Mouse (Mus musculus) hindbrain, embryonic 13.5 days (tissue): ENCODE data around the gene Opn1mw. TPM values are rescaled to one million over a fixed set of nuclear protein-coding genes. Genes with fewer than 3 reads are reported as not detected.

Experiments
- ATAC-seq: fragments of 200-750 bp; cut with Nextera tagmentation; 2 replicates; pipeline ENCODE4 v1.8.0; 2017; ENCODE audit warnings: moderate TSS enrichment; ENCODE audit not compliant: low FRiP score
- H3K27ac ChIP-seq: fragments of 300-500 bp; sonication (generic); 2 replicates; pipeline ENCODE4 v1.5.1; 2015; ENCODE audit warnings: inconsistent platforms, mild to moderate bottlenecking, moderate library complexity
- H3K27me3 ChIP-seq: fragments of 300-500 bp; sonication (generic); 2 replicates; pipeline ENCODE4 v1.6.1; 2015; ENCODE audit warnings: mild to moderate bottlenecking, inconsistent platforms
- H3K36me3 ChIP-seq: fragments of 300-500 bp; sonication (generic); 2 replicates; pipeline ENCODE4 v1.6.1; 2015; ENCODE audit warnings: mild to moderate bottlenecking, inconsistent platforms
- H3K4me1 ChIP-seq: fragments of 300-500 bp; sonication (generic); replicated peaks from 2 replicates; pipeline ENCODE4 v1.6.1; 2015; ENCODE audit warnings: inconsistent platforms
- H3K4me2 ChIP-seq: fragments of 300-500 bp; sonication (generic); 2 replicates; pipeline ENCODE4 v1.6.1; 2015; ENCODE audit warnings: inconsistent platforms, mild to moderate bottlenecking, moderate library complexity
- H3K4me3 ChIP-seq: fragments of 300-500 bp; sonication (generic); 2 replicates; pipeline ENCODE4 v1.5.1; 2015; ENCODE audit warnings: mild to moderate bottlenecking, inconsistent platforms
- H3K9ac ChIP-seq: fragments of 300-500 bp; sonication (generic); 2 replicates; pipeline ENCODE4 v1.6.1; 2015; ENCODE audit warnings: mild to moderate bottlenecking, inconsistent platforms
- H3K9me3 ChIP-seq: fragments of 300-500 bp; sonication (generic); 2 replicates; pipeline ENCODE4 v1.6.1; 2016; ENCODE audit warnings: inconsistent platforms
- WGBS: fragments of 180-500 bp; shearing (Covaris S2); methylation state at CpG from one replicate; pipeline ENCODE4 v1.1.7; 2015; 5-methylcytosine and 5-hydroxymethylcytosine counted together
- polyA plus RNA-seq: library from polyadenylated mRNA; unstranded; fragments of >200 nt; fragmentation: Nextera tagmentation; extraction: Ambion mirVana; gene quantifications from 2 replicates; pipeline ENCODE4 v1.2.1, GENCODE M21; 2015

Opn1mw gene
- polyA plus RNA-seq, 1 experiment from 2014 or later, result not detected

DNA sequence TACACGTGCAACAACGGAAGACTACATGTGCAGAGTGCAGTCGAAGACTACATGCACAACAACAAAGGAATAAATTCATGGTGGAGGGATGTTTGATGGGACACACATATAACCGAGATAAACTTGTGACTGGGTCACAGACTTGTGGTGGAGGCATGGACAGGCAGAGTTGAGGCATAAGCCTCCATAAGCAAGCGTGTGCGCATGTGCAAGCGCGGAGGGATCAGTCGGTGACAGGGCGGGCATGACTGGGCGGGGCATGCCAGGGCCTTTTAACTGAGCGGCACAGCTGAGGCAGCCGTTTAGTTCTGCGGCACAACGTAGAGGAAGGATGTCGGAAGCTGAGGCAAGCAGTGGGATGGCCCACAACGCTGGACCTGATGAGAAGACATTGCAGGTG lies 49.7 kb downstream of the Opn1mw start, which contains the start of gene Tktl1:
TSS of gene Tktl1 (plus strand) at position 301 of the 400 bp plus-strand sequence.
- Histone ChIP-seq H3K27ac (no peak within 1 kb of the TSS), H3K9ac (no peak within 1 kb of the TSS), H3K36me3 (no peaks in the 10 kb centered on the region), H3K27me3 (no peaks in the 10 kb centered on the region), H3K4me1 (no peaks in the 10 kb centered on the region), H3K4me2 (no peak within 1 kb of the TSS), H3K4me3 (no peak within 1 kb of the TSS), H3K9me3 (no peaks in the 10 kb centered on the region)
- 91% methylated on average over 17 of the region's 17 CpGs for WGBS
- ATAC-seq, result no peak

Other genes starting within 250 kb of the Opn1mw start
- gene Avpr2, start 235.4 kb upstream of the Opn1mw start, polyA plus RNA-seq, result 0.09 and 0.17 TPM in 2 replicates
- gene L1cam, start 231.4 kb upstream of the Opn1mw start, polyA plus RNA-seq, result 77.3 and 84.1 TPM in 2 replicates
- 3.4 and 3.8 TPM in 2 replicates for gene Arhgap4, start 205.6 kb upstream of the Opn1mw start, polyA plus RNA-seq
- gene Naa10, start 205.5 kb upstream of the Opn1mw start, polyA plus RNA-seq, result 105 and 107 TPM in 2 replicates
- 12.7 and 14.8 TPM in 2 replicates for gene Renbp, start 196.6 kb upstream of the Opn1mw start, polyA plus RNA-seq
- gene Hcfc1, start 161.1 kb upstream of the Opn1mw start, polyA plus RNA-seq, result 50.8 and 52.1 TPM in 2 replicates
- gene Irak1, start 103.5 kb upstream of the Opn1mw start, polyA plus RNA-seq, result 38.5 and 39.7 TPM in 2 replicates
- gene Mecp2, start 7.9 kb downstream of the Opn1mw start, polyA plus RNA-seq, result 14.0 and 14.7 TPM in 2 replicates
- gene Tex28, start 40.4 kb downstream of the Opn1mw start, polyA plus RNA-seq, result not detected in 2 replicates
- gene Tktl1, start 49.8 kb downstream of the Opn1mw start, polyA plus RNA-seq, result 0.13 and 0.14 TPM in 2 replicates
- gene Flna, start 122.4 kb downstream of the Opn1mw start, polyA plus RNA-seq, result 88.8 and 111 TPM in 2 replicates
- gene Emd, start 127.2 kb downstream of the Opn1mw start, polyA plus RNA-seq, result 16.9 and 18.3 TPM in 2 replicates
- 532 and 538 TPM in 2 replicates for gene Rpl10, start 143.3 kb downstream of the Opn1mw start, polyA plus RNA-seq
- 86.8 and 91.5 TPM in 2 replicates for gene Taz, start 154.4 kb downstream of the Opn1mw start, polyA plus RNA-seq
- 3.6 and 5.2 TPM in 2 replicates for gene Dnase1l1, start 154.9 kb downstream of the Opn1mw start, polyA plus RNA-seq
- 218 and 223 TPM in 2 replicates for gene Atp6ap1, start 169.6 kb downstream of the Opn1mw start, polyA plus RNA-seq
- 963 and 1,001 TPM in 2 replicates for gene Gdi1, start 177.5 kb downstream of the Opn1mw start, polyA plus RNA-seq
- gene Fam50a, start 185.6 kb downstream of the Opn1mw start, polyA plus RNA-seq, result 58.2 and 59.1 TPM in 2 replicates
- gene Plxna3, start 201.6 kb downstream of the Opn1mw start, polyA plus RNA-seq, result 51.1 and 53.9 TPM in 2 replicates
- gene Lage3, start 226.2 kb downstream of the Opn1mw start, polyA plus RNA-seq, result 79.4 and 79.8 TPM in 2 replicates
- 61.6 and 64.0 TPM in 2 replicates for gene Ubl4a, start 245.8 kb downstream of the Opn1mw start, polyA plus RNA-seq
- 8.2 and 8.5 TPM in 2 replicates for gene Slc10a3, start 245.9 kb downstream of the Opn1mw start, polyA plus RNA-seq